Mouse (Mus musculus) hematopoietic stem cell, adult 5-6 weeks (primary cell): Measurements from ENCODE around the gene 4930453N24Rik. TPM values are rescaled to one million over a fixed set of nuclear protein-coding genes. Genes with fewer than 3 reads are reported as not detected.
A peak's percentile ranks its signal among the peaks of the same experiment; 100 is the strongest.

Experiments used
- ATAC-seq, 2 experiments: fragments of 125-278 bp in 1 of 2; replicated peaks in 1 of 2; 2 replicates each; pipeline ENCODE4 v1.8.0; 2016 to 2017; ENCODE audit warnings: inconsistent platforms in 2 of 2, mild to moderate bottlenecking in 2 of 2, moderate number of reproducible peaks in 2 of 2, low read depth in 1 of 2, moderate TSS enrichment in 1 of 2; ENCODE audit not compliant: low FRiP score in 2 of 2, poor library complexity in 2 of 2, severe bottlenecking in 2 of 2, insufficient read depth in 1 of 2, low TSS enrichment in 1 of 2
- total RNA-seq: library from RNA; stranded (forward); fragments of 172-1452, 232-1000 nt; gene quantifications from 2 replicates; pipeline ENCODE4 v1.2.3, GENCODE M21; 2017

4930453N24Rik gene
- total RNA-seq = 23.8 and 25.6 TPM in 2 replicates

- ATAC-seq = peak; percentile 92 to 93
Measured at GRCm38 (mm10) chr16:64770521-64771430, at the start of gene 4930453N24Rik. Gene 4930453N24Rik (minus strand): TSS chr16:64771161.

- ATAC-seq = no peak
Measured at GRCm38 (mm10) chr16:64817094-64817765, 46.3 kb upstream of the 4930453N24Rik start.

GRCm38 (mm10) chr16:64803041-64803440 lies 32.1 kb upstream of the 4930453N24Rik start:
- ATAC-seq = no peak

- peak; percentile 85 to 94 for ATAC-seq
Measured at GRCm38 (mm10) chr16:64801638-64802037, 30.7 kb upstream of the 4930453N24Rik start.

GRCm38 (mm10) chr16:64800393-64800792 lies 29.4 kb upstream of the 4930453N24Rik start:
- no peak for ATAC-seq

- ATAC-seq = peak; percentile 60 to 64; a peak in 3 of 4 replicates
Measured at GRCm38 (mm10) chr16:64794802-64795201, 23.8 kb upstream of the 4930453N24Rik start.

GRCm38 (mm10) chr16:64789706-64790105 lies 18.7 kb upstream of the 4930453N24Rik start:
- ATAC-seq = no peak

- ATAC-seq = no peak
Measured at GRCm38 (mm10) chr16:64775516-64775915, 4.6 kb upstream of the 4930453N24Rik start.

GRCm38 (mm10) chr16:64771431-64771818 lies 464 bp upstream of the 4930453N24Rik start:
- ATAC-seq = no peak

GRCm38 (mm10) chr16:64766696-64767300 lies 4.2 kb downstream of the 4930453N24Rik start:
- ATAC-seq = no peak

GRCm38 (mm10) chr16:64759245-64759626 lies 11.7 kb downstream of the 4930453N24Rik start:
- no peak for ATAC-seq

- peak; percentile 83 to 85 for ATAC-seq
Measured at GRCm38 (mm10) chr16:64758561-64759244, 12.3 kb downstream of the 4930453N24Rik start.

GRCm38 (mm10) chr16:64757666-64758400 lies 13.1 kb downstream of the 4930453N24Rik start:
- no peak for ATAC-seq

- ATAC-seq = peak; percentile 51 to 65
Measured at GRCm38 (mm10) chr16:64756321-64756720, 14.6 kb downstream of the 4930453N24Rik start.

GRCm38 (mm10) chr16:64754743-64755139 lies 16.2 kb downstream of the 4930453N24Rik start:
- ATAC-seq = no peak

GRCm38 (mm10) chr16:64753990-64754742 lies 16.8 kb downstream of the 4930453N24Rik start:
- ATAC-seq = no peak
